Mouse (Mus musculus) spleen, adult 2 months (tissue): ENCODE data around the gene Gca. TPM values are rescaled to one million over a fixed set of nuclear protein-coding genes. Genes with fewer than 3 reads are reported as not detected.
A peak's percentile ranks its signal among the peaks of the same experiment; 100 is the strongest.

Experiments used
- DNase-seq, 2 experiments: peaks; one replicate each; pipeline versions ENCODE4 v3.0.0 to v3.0.0-alpha.2; 2012 to 2021; ENCODE audit warnings: low spot score in 2 of 2, low read depth in 1 of 2
- H3K27ac ChIP-seq: fragments of 200-500 bp; 2 replicates; pipeline ENCODE4 v1.5.1; 2012; ENCODE audit warnings: low read length, inconsistent platforms; ENCODE audit not compliant: insufficient read depth
- H3K27me3 ChIP-seq: fragments of 200-500 bp; 2 replicates; pipeline ENCODE4 v1.6.1; 2012; ENCODE audit warnings: mild to moderate bottlenecking, moderate library complexity, low read length, inconsistent platforms; ENCODE audit not compliant: control insufficient read depth, insufficient read depth
- H3K36me3 ChIP-seq: fragments of 200-500 bp; 2 replicates; pipeline ENCODE4 v1.6.1; 2012; ENCODE audit warnings: mild to moderate bottlenecking, low read length, inconsistent platforms; ENCODE audit not compliant: control insufficient read depth, insufficient read depth
- H3K4me1 ChIP-seq: fragments of 200-500 bp; 2 replicates; pipeline ENCODE4 v1.6.1; 2011; ENCODE audit warnings: inconsistent platforms; ENCODE audit not compliant: control insufficient read depth, insufficient read depth, insufficient read length
- H3K4me3 ChIP-seq: fragments of 200-500 bp; 2 replicates; pipeline ENCODE4 v1.5.1; 2011; ENCODE audit warnings: mild to moderate bottlenecking, inconsistent platforms; ENCODE audit not compliant: insufficient read depth, insufficient read length; ENCODE audit errors: extremely low read depth
- CTCF ChIP-seq: fragments of 200-500 bp; IDR thresholded peaks from 2 replicates; pipeline ENCODE4 v1.5.1; 2011; ENCODE audit warnings: mild to moderate bottlenecking, inconsistent platforms; ENCODE audit not compliant: insufficient read depth, insufficient read length, insufficient replicate concordance; ENCODE audit errors: extremely low read depth
- POLR2A ChIP-seq: fragments of 200-500 bp; IDR thresholded peaks from 2 replicates; pipeline ENCODE4 v1.6.1; 2011; ENCODE audit warnings: low read depth, low read length, inconsistent platforms
- WGBS: fragments of 180-500 bp; shearing (Covaris S2); methylation state at CpG from one replicate; pipeline ENCODE4 v1.1.7; 2018; 5-methylcytosine and 5-hydroxymethylcytosine counted together
- polyA plus RNA-seq: library from polyadenylated mRNA; depleted of rRNA; stranded (reverse); fragments of >200 nt; gene quantifications from 2 replicates; pipeline ENCODE4 v1.2.3, GENCODE M21; 2012; rRNA removed

Gene Gca
- polyA plus RNA-seq: 3.3 and 3.7 TPM in 2 replicates

DNA sequence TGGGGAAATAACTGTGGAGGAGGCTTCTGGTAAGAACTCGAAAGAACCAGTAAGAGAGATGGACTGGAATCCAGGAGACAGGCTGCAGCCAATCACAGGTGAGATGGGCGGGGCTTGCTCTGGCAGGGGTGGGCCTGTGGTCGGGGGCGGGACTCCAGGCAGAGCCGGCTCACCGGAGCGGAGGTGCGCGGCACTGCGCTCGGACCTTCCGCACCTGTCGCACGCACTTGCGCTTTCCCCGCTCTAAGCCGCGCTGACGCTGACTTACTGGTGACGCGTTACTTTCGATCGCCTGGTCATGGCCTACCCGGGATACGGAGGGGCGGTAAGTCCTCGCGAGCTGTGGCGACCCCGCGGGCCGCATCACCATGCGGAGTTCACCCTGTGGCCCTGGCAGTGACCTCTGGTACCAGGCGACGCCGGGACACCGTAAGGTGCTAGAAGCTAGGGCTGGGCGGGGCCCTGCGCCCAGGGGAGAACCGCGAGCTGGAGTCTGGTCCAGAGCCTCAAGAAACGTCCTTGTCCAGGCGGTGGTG is at the start of gene Gca:
Gca (plus strand) TSS at position 151 of the 536 bp plus-strand sequence.
- under 1% methylated on average over 43 of the region's 43 CpGs for WGBS
- Histone ChIP-seq H3K27me3 (no peaks in the 10 kb centered on the region), H3K27ac (no peak within 1 kb of the TSS), H3K4me3 (peak within 1 kb of the TSS; percentile 67), H3K36me3 (no peaks in the 10 kb centered on the region), H3K4me1 (peaks cover 2% of the 10 kb centered on the region; the same call in 1 of the 2 replicates)
- no peak for TF ChIP-seq CTCF
- TF ChIP-seq POLR2A: peak; percentile 21; the same call in 1 of the 2 replicates
- DNase-seq: peak; percentile 58 to 65

DNA sequence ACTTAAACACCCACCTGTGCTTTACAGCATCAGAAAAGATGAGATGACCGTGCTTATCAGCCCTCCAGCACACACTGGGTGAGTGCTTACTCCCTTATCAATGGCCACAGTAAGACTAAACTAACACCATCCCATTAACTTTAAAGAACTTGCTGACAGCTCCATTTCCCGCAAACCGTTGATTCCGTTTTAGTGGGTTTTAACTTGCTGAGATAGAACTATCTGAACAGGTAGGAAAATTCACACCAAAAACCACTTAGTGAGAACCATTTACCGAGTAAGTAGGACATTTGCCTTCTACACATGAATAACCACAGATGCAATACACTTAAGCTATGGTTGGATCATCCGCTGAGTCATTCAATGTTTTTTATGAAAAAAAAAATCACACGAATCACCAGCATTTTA is 45.1 kb upstream of the Gca start:
- H3K27me3 ChIP-seq: no peaks in the 10 kb centered on the region
- H3K4me1 ChIP-seq: no peaks in the 10 kb centered on the region
- H3K27ac ChIP-seq: no peak overlapping the region
- no peak overlapping the region for H3K4me3 ChIP-seq
- TF ChIP-seq POLR2A (no peak), CTCF (no peak)
- 72% methylated on average over 7 of the region's 7 CpGs for WGBS
- no peaks in the 10 kb centered on the region for H3K36me3 ChIP-seq
- no peak for DNase-seq

DNA sequence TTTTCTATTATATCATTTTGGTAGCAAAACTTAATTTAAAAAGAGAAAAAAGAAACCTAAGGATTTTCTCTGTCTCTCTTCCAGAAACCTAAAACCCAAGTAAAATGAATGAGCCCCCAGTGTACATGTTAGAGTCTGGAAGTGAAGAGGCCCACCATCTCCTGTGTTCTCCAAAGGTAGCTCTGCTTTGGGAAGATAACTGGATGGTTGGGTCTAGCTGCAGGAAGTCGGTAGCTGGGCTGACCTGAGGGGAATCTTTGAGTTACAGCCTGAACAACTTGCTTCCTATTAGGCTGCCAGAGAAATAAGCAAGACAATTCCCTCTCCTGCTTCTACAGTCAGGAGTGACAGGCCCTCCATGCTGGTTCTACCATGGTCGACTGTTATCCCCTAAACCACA is 44.4 kb upstream of the Gca start:
- no peak for DNase-seq
- no peaks in the 10 kb centered on the region for H3K36me3 ChIP-seq
- no peaks in the 10 kb centered on the region for H3K27me3 ChIP-seq
- TF ChIP-seq CTCF: no peak
- TF ChIP-seq POLR2A: no peak
- H3K4me3 ChIP-seq: no peak overlapping the region
- WGBS: 56% methylated on average over 2 of the region's 2 CpGs
- no peaks in the 10 kb centered on the region for H3K4me1 ChIP-seq
- no peak overlapping the region for H3K27ac ChIP-seq

DNA sequence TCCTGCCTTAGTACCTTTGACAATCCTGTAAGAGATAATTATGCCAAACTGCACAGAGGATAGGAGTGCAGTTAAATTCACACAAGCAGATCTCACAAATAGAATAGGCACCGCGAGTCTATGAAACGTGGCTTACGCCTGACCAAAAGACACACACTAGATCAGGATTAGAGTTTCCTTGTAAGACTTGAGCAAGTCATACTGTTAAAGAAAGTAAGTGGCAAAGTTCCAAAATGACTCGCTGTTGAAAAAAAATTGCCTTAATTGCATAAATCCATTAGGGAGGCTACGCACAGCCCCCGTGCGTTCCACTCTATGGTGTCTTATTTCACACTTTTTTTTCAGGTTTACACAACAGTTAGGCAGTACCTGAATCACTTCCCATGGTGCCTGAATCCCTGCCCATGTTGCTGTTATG is 41.1 kb upstream of the Gca start:
- no peak for DNase-seq
- H3K27ac ChIP-seq: no peak overlapping the region
- H3K4me3 ChIP-seq: no peak overlapping the region
- no peaks in the 10 kb centered on the region for H3K4me1 ChIP-seq
- H3K36me3 ChIP-seq: no peaks in the 10 kb centered on the region
- TF ChIP-seq CTCF: no peak
- TF ChIP-seq POLR2A: no peak
- H3K27me3 ChIP-seq: no peaks in the 10 kb centered on the region
- 89% methylated on average over 8 of the region's 8 CpGs for WGBS

DNA sequence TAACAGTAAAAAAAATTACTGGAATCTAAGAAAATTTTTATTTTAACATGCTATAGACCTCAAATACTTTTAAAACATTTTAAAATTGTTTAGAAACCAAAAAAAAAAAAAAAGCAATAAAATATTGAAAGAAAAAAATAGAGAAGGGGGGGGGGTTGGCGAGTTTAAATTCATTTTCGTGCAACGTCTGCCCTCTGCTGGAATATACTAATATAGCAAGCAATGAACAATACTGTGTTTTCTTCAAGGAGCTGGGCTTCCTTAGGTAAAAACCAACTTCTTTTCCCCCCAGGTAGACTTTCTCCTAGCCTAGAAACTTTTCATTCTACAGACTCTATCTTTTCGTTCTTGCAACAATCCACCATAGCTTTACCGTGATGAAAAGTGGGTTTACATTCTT is 36.4 kb upstream of the Gca start:
- WGBS: 22% methylated on average over 5 of the region's 5 CpGs

DNA sequence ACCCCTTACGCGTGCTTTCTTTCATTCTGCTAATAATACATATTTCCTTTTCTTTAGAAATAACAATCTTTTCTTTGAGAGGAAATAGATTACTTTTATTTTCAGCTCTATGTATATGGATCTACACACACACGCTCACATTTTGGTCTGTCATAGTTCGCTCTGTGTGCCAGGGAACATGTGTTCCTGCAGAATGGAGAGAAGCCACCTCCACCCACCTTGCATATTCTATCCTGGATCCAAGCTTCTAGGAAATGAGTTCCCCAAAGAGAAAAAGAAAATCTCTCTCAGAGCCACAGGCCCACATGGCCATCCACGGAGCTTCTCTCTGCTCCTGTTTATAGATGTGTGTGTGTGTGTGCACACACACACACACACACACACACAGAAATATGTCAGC is 35.7 kb upstream of the Gca start:
- no peak for TF ChIP-seq CTCF
- TF ChIP-seq POLR2A: no peak
- WGBS: 95% methylated on average over 5 of the region's 5 CpGs
- DNase-seq: no peak
- Histone ChIP-seq H3K27me3 (no peaks in the 10 kb centered on the region), H3K4me1 (no peaks in the 10 kb centered on the region), H3K27ac (no peak overlapping the region), H3K36me3 (no peaks in the 10 kb centered on the region; the same call in 1 of the 2 replicates), H3K4me3 (no peak overlapping the region)

More for the DNA sequence above, 36.4 kb upstream of the Gca start:
- Histone ChIP-seq H3K27ac (no peak overlapping the region), H3K36me3 (no peaks in the 10 kb centered on the region; the same call in 1 of the 2 replicates), H3K4me1 (no peaks in the 10 kb centered on the region), H3K4me3 (no peak overlapping the region), H3K27me3 (no peaks in the 10 kb centered on the region)
- no peak for DNase-seq
- TF ChIP-seq CTCF (no peak), POLR2A (no peak)

DNA sequence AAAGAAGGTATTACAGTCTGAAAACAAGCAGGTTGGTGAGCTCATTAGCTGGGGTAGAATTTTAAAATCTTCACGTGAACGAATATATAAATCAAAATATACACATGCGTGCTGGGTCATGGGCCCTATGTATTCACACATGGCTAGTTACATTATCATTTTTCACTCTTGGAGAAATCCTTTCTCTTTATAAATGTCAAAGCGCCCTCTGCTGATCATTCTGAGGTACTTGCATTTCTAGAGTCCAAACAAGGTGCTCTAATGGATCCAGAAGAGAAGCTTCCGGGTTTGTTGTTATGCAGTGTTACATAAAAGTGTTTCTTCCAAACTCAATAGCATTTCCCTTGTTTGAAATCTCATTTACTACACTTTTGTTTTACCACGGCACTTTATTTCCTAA is 33.6 kb upstream of the Gca start:
- no peak for DNase-seq
- WGBS: 21% methylated on average over 6 of the region's 6 CpGs
- Histone ChIP-seq H3K4me3 (no peak overlapping the region), H3K4me1 (no peaks in the 10 kb centered on the region), H3K27me3 (no peaks in the 10 kb centered on the region), H3K36me3 (no peaks in the 10 kb centered on the region; the same call in 1 of the 2 replicates), H3K27ac (no peak overlapping the region)
- no peak for TF ChIP-seq POLR2A
- TF ChIP-seq CTCF: no peak
